Mouse (Mus musculus) hindbrain, embryonic 11.5 days (tissue): ENCODE data around the gene Fam135a. TPM values are rescaled to one million over a fixed set of nuclear protein-coding genes. Genes with fewer than 3 reads are reported as not detected.

ENCODE experiments used
- ATAC-seq: fragments of 200-750 bp; cut with Nextera tagmentation; 2 replicates; pipeline ENCODE4 v1.8.0; 2017; ENCODE audit warnings: mild to moderate bottlenecking, moderate TSS enrichment, moderate library complexity; ENCODE audit not compliant: low FRiP score
- DNase-seq: peaks from one replicate; pipeline ENCODE4 v3.0.0-alpha.2; 2015; ENCODE audit warnings: low spot score
- H3K27ac ChIP-seq: fragments of 300-500 bp; sonication (generic); 2 replicates; pipeline ENCODE4 v1.5.1; 2014; ENCODE audit warnings: mild to moderate bottlenecking, low read depth, low read length
- H3K27me3 ChIP-seq: fragments of 300-500 bp; sonication (generic); 2 replicates; pipeline ENCODE4 v1.6.1; 2014; ENCODE audit warnings: mild to moderate bottlenecking, low read length, moderate library complexity, mixed read lengths; ENCODE audit not compliant: control insufficient read depth, insufficient read depth
- H3K36me3 ChIP-seq: fragments of 300-500 bp; sonication (generic); 2 replicates; pipeline ENCODE4 v1.6.1; 2014; ENCODE audit warnings: mild to moderate bottlenecking, low read length, moderate library complexity, mixed read lengths; ENCODE audit not compliant: control insufficient read depth, insufficient read depth
- H3K4me1 ChIP-seq: fragments of 300-500 bp; sonication (generic); replicated peaks from 2 replicates; pipeline ENCODE4 v1.6.1; 2014; ENCODE audit warnings: low read length, mixed read lengths; ENCODE audit not compliant: control insufficient read depth, insufficient read depth
- H3K4me2 ChIP-seq: fragments of 300-500 bp; sonication (generic); replicated peaks from 2 replicates; pipeline ENCODE4 v1.6.1; 2014; ENCODE audit warnings: mild to moderate bottlenecking, low read depth, low read length
- H3K4me3 ChIP-seq: fragments of 300-500 bp; sonication (generic); 2 replicates; pipeline ENCODE4 v1.5.1; 2014; ENCODE audit warnings: low read depth, low read length
- H3K9ac ChIP-seq: fragments of 300-500 bp; sonication (generic); 2 replicates; pipeline ENCODE4 v1.6.1; 2014; ENCODE audit warnings: low read depth, low read length
- H3K9me3 ChIP-seq: fragments of 300-500 bp; sonication (generic); 2 replicates; pipeline ENCODE4 v1.6.1; 2016; ENCODE audit warnings: low read length; ENCODE audit not compliant: control insufficient read depth
- WGBS: fragments of 180-500 bp; shearing (Covaris S2); extraction: QIAGEN DNeasy Blood & Tissue Kit; methylation state at CpG from one replicate; pipeline ENCODE4 v1.1.7; 2014; 5-methylcytosine and 5-hydroxymethylcytosine counted together
- polyA plus RNA-seq: library from polyadenylated mRNA; unstranded; fragments of >200 nt; fragmentation: Nextera tagmentation; extraction: Ambion mirVana; gene quantifications from 2 replicates; pipeline ENCODE4 v1.2.1, GENCODE M21; 2014

Gene Fam135a
- polyA plus RNA-seq, 1 experiment from 2014 or later: 37.6 TPM

- DNase-seq (no peak), ATAC-seq (no peak)
- H3K27ac ChIP-seq: no peak overlapping the region
These were observed 8.0 kb upstream of the Fam135a start for GRCm38 (mm10) chr1:24107971-24108773.

GRCm38 (mm10) chr1:24107378-24107777 lies 7.2 kb upstream of the Fam135a start:
- no peak overlapping the region for H3K9ac ChIP-seq
- H3K9me3 ChIP-seq: no peaks in the 10 kb centered on the region
- no peak overlapping the region for H3K4me3 ChIP-seq
- H3K36me3 ChIP-seq: no peaks in the 10 kb centered on the region
- DNase-seq (peak; percentile 23), ATAC-seq (0 out of 2 replicates have a peak, but pooled peaks have one; percentile 60)
- no peak overlapping the region for H3K27ac ChIP-seq
- H3K4me1 ChIP-seq: no peaks in the 10 kb centered on the region
- WGBS: 35% methylated on average over 11 of the region's 11 CpGs
- no peaks in the 10 kb centered on the region for H3K27me3 ChIP-seq
- no peak overlapping the region for H3K4me2 ChIP-seq

More at GRCm38 (mm10) chr1:24107971-24108773, 8.0 kb upstream of the Fam135a start:
- Histone ChIP-seq H3K36me3 (no peaks in the 10 kb centered on the region), H3K4me1 (no peaks in the 10 kb centered on the region), H3K9ac (no peak overlapping the region), H3K4me3 (no peak overlapping the region), H3K4me2 (no peak overlapping the region), H3K27me3 (no peaks in the 10 kb centered on the region), H3K9me3 (no peaks in the 10 kb centered on the region)
- WGBS: 65% methylated on average over 10 of the region's 10 CpGs

GRCm38 (mm10) chr1:24102579-24103149 lies 2.5 kb upstream of the Fam135a start:
- ATAC-seq: no peak
- WGBS: 78% methylated on average over 10 of the region's 10 CpGs
- Histone ChIP-seq H3K4me1 (no peaks in the 10 kb centered on the region), H3K9ac (no peak overlapping the region), H3K36me3 (no peaks in the 10 kb centered on the region), H3K4me3 (no peak overlapping the region), H3K27ac (no peak overlapping the region), H3K4me2 (no peak overlapping the region), H3K9me3 (no peaks in the 10 kb centered on the region), H3K27me3 (no peaks in the 10 kb centered on the region)
- no peak for DNase-seq

- peak; percentile 38 for ATAC-seq
- no peak for DNase-seq
- no peaks in the 10 kb centered on the region for H3K36me3 ChIP-seq
- H3K9ac ChIP-seq: peak overlapping the region; percentile 68
- peak overlapping the region; percentile 86 for H3K4me3 ChIP-seq
- peak overlapping the region; percentile 90 for H3K27ac ChIP-seq
- H3K4me1 ChIP-seq: no peaks in the 10 kb centered on the region
- peak overlapping the region; percentile 63 for H3K4me2 ChIP-seq
- WGBS: 54% methylated on average over 6 of the region's 6 CpGs
- H3K9me3 ChIP-seq: no peaks in the 10 kb centered on the region
- no peaks in the 10 kb centered on the region for H3K27me3 ChIP-seq
These were observed 773 bp upstream of the Fam135a start for GRCm38 (mm10) chr1:24100870-24101358.

- H3K9me3 ChIP-seq: no peaks in the 10 kb centered on the region
- DNase-seq: no peak
- peak overlapping the region; percentile 90 for H3K27ac ChIP-seq
- 0% methylated on average over 26 of the region's 44 CpGs for WGBS
- peak overlapping the region; percentile 86 for H3K4me3 ChIP-seq
- H3K9ac ChIP-seq: peak overlapping the region; percentile 95
- H3K36me3 ChIP-seq: no peaks in the 10 kb centered on the region
- no peaks in the 10 kb centered on the region for H3K4me1 ChIP-seq
- H3K4me2 ChIP-seq: peak overlapping the region; percentile 63
- H3K27me3 ChIP-seq: no peaks in the 10 kb centered on the region
- ATAC-seq: no peak; the same call in 1 of the 2 replicates
These were observed 608 bp downstream of the Fam135a start for GRCm38 (mm10) chr1:24099541-24099925.

GRCm38 (mm10) chr1:24097541-24097940 lies 2.6 kb downstream of the Fam135a start:
- Histone ChIP-seq H3K4me1 (no peaks in the 10 kb centered on the region), H3K4me2 (no peak overlapping the region), H3K27me3 (no peaks in the 10 kb centered on the region), H3K4me3 (no peak overlapping the region), H3K9ac (no peak overlapping the region), H3K9me3 (no peaks in the 10 kb centered on the region), H3K36me3 (no peaks in the 10 kb centered on the region), H3K27ac (no peak overlapping the region)
- ATAC-seq: no peak
- DNase-seq: no peak
- 45% methylated on average over 8 of the region's 8 CpGs for WGBS

- no peak overlapping the region for H3K27ac ChIP-seq
- no peak overlapping the region for H3K9ac ChIP-seq
- no peak overlapping the region for H3K4me2 ChIP-seq
- DNase-seq (no peak), ATAC-seq (no peak)
- no peaks in the 10 kb centered on the region for H3K4me1 ChIP-seq
- 95% methylated on average over 7 of the region's 7 CpGs for WGBS
- H3K27me3 ChIP-seq: no peaks in the 10 kb centered on the region
- no peaks in the 10 kb centered on the region for H3K9me3 ChIP-seq
- no peaks in the 10 kb centered on the region for H3K36me3 ChIP-seq
- H3K4me3 ChIP-seq: no peak overlapping the region
These were observed 7.7 kb downstream of the Fam135a start for GRCm38 (mm10) chr1:24092414-24092813.

- Histone ChIP-seq H3K9ac (no peak overlapping the region), H3K27ac (no peak overlapping the region), H3K4me2 (no peak overlapping the region), H3K4me1 (no peaks in the 10 kb centered on the region), H3K9me3 (no peaks in the 10 kb centered on the region), H3K36me3 (no peaks in the 10 kb centered on the region), H3K27me3 (no peaks in the 10 kb centered on the region), H3K4me3 (no peak overlapping the region)
- DNase-seq (no peak), ATAC-seq (no peak)
- WGBS: 97% methylated on average over 2 of the region's 2 CpGs
These were observed 9.5 kb downstream of the Fam135a start for GRCm38 (mm10) chr1:24090603-24091002.

GRCm38 (mm10) chr1:24090094-24090493 lies 10.0 kb downstream of the Fam135a start:
- no peak overlapping the region for H3K9ac ChIP-seq
- no peak overlapping the region for H3K4me2 ChIP-seq
- H3K36me3 ChIP-seq: no peaks in the 10 kb centered on the region
- 85% methylated on average over 5 of the region's 5 CpGs for WGBS
- no peaks in the 10 kb centered on the region for H3K4me1 ChIP-seq
- no peaks in the 10 kb centered on the region for H3K9me3 ChIP-seq
- no peak overlapping the region for H3K27ac ChIP-seq
- H3K27me3 ChIP-seq: no peaks in the 10 kb centered on the region
- DNase-seq: no peak
- ATAC-seq: no peak
- H3K4me3 ChIP-seq: no peak overlapping the region
